Mouse (Mus musculus) forebrain, embryonic 16.5 days (tissue): Measurements from ENCODE around the gene Mtrex. TPM values are rescaled to one million over a fixed set of nuclear protein-coding genes. Genes with fewer than 3 reads are reported as not detected.

Experiments
- ATAC-seq: fragments of 200-750 bp; cut with Nextera tagmentation; 2 replicates; pipeline ENCODE4 v1.8.0; 2017; ENCODE audit warnings: mild to moderate bottlenecking, moderate library complexity
- H3K27ac ChIP-seq: fragments of 300-500 bp; sonication (generic); 2 replicates; pipeline ENCODE4 v1.5.1; 2014; ENCODE audit warnings: low read length, control low read depth
- H3K27me3 ChIP-seq: fragments of 300-500 bp; sonication (generic); replicated peaks from 2 replicates; pipeline ENCODE4 v1.6.1; 2014; ENCODE audit warnings: low read length; ENCODE audit not compliant: control insufficient read depth, insufficient read depth
- H3K36me3 ChIP-seq: fragments of 300-500 bp; sonication (generic); 2 replicates; pipeline ENCODE4 v1.6.1; 2014; ENCODE audit not compliant: control insufficient read depth, insufficient read depth
- H3K4me1 ChIP-seq: fragments of 300-500 bp; sonication (generic); replicated peaks from 2 replicates; pipeline ENCODE4 v1.6.1; 2014; ENCODE audit warnings: low read length; ENCODE audit not compliant: control insufficient read depth, insufficient read depth
- H3K4me2 ChIP-seq: fragments of 300-500 bp; sonication (generic); 2 replicates; pipeline ENCODE4 v1.6.1; 2014; ENCODE audit warnings: mild to moderate bottlenecking, low read length, control low read depth
- H3K4me3 ChIP-seq: fragments of 300-500 bp; sonication (generic); replicated peaks from 2 replicates; pipeline ENCODE4 v1.5.1; 2014; ENCODE audit warnings: mild to moderate bottlenecking, low read length, control low read depth
- H3K9ac ChIP-seq: fragments of 300-500 bp; sonication (generic); replicated peaks from 2 replicates; pipeline ENCODE4 v1.6.1; 2014; ENCODE audit warnings: low read depth, low read length, control low read depth
- H3K9me3 ChIP-seq: fragments of 300-500 bp; sonication (generic); 2 replicates; pipeline ENCODE4 v1.6.1; 2016; ENCODE audit warnings: low read length; ENCODE audit not compliant: control insufficient read depth
- WGBS: fragments of 180-500 bp; shearing (Covaris S2); extraction: QIAGEN DNeasy Blood & Tissue Kit; methylation state at CpG from one replicate; pipeline ENCODE4 v1.1.7; 2014; 5-methylcytosine and 5-hydroxymethylcytosine counted together
- polyA plus RNA-seq: library from polyadenylated mRNA; unstranded; fragments of >200 nt; fragmentation: Nextera tagmentation; extraction: Ambion mirVana; gene quantifications from 2 replicates; pipeline ENCODE4 v1.2.1, GENCODE M21; 2015

The Mtrex gene
- polyA plus RNA-seq, 1 experiment from 2014 or later: 69.4 TPM

- Histone ChIP-seq H3K4me2 (no peak overlapping the region), H3K27ac (no peak overlapping the region), H3K9me3 (no peaks in the 10 kb centered on the region), H3K4me3 (no peak overlapping the region), H3K36me3 (no peaks in the 10 kb centered on the region), H3K27me3 (no peaks in the 10 kb centered on the region), H3K9ac (no peak overlapping the region), H3K4me1 (no peaks in the 10 kb centered on the region)
- 81% methylated on average over 6 of the region's 6 CpGs for WGBS
- no peak for ATAC-seq
Observed at GRCm38 (mm10) chr13:112823236-112823910, 103.8 kb downstream of the Mtrex start.

DNA sequence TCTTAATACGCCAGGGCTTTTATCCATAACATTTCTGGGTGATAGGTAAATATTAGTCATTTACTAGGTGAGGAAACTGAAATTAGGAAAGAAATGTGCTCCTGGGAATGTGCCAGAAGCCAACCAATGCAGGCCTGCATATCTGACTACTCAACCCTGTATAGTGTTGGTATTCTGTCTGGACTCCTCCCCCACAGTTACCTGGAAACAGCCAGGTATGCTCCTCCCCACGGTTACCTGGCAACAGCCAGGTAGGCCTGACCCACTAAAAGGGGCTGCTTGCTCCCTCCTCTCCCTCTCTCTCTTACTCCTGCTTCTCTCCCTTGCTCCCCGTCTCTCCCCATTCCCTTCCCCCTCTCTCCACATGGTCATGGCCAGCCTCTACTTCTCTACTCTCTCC lies 104.8 kb downstream of the Mtrex start:
- Histone ChIP-seq H3K4me2 (no peak overlapping the region), H3K4me3 (no peak overlapping the region), H3K27me3 (no peaks in the 10 kb centered on the region), H3K4me1 (no peaks in the 10 kb centered on the region), H3K36me3 (no peaks in the 10 kb centered on the region), H3K9me3 (no peaks in the 10 kb centered on the region), H3K27ac (no peak overlapping the region), H3K9ac (no peak overlapping the region)
- 82% methylated on average over 3 of the region's 3 CpGs for WGBS
- ATAC-seq: no peak

DNA sequence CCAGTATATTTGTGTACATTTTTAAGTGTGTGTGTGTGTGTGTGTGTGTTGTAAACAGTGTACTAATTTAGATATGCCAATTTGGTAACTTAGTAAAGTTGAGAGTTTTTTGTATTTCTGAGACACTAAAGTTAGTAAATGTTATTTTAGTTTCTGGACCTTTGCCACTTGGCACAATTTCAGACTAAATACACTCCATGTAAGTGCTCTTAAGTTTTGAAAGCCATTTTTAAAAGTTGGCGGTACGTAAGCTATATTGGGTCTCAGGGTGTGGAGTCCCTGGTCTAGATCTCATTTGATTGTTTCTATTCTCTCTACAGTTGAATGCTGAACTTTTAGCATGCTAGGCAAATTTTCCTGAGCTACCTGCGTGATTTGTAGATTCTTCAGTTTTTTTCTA lies 109.1 kb downstream of the Mtrex start:
- Histone ChIP-seq H3K4me3 (no peak overlapping the region), H3K27ac (no peak overlapping the region), H3K9ac (no peak overlapping the region), H3K4me1 (no peaks in the 10 kb centered on the region), H3K36me3 (no peaks in the 10 kb centered on the region), H3K4me2 (no peak overlapping the region), H3K27me3 (no peaks in the 10 kb centered on the region), H3K9me3 (no peaks in the 10 kb centered on the region)
- no peak for ATAC-seq
- 86% methylated on average over 3 of the region's 3 CpGs for WGBS

Other genes starting within 250 kb of the Mtrex start
- 44.7 and 49.2 TPM in 2 replicates for gene Plpp1, start 126.6 kb downstream of the Mtrex start, polyA plus RNA-seq
- gene Dhx29, start 56 bp upstream of the Mtrex start, polyA plus RNA-seq: 25.9 and 28.5 TPM in 2 replicates
- gene Ccno, start 60.4 kb upstream of the Mtrex start, polyA plus RNA-seq: 0.51 and 1.4 TPM in 2 replicates
- 0.20 and 0.66 TPM in 2 replicates for gene Mcidas, start 66.4 kb upstream of the Mtrex start, polyA plus RNA-seq
- 0.33 TPM in 1 of 2 replicates, not detected in the other for gene Cdc20b, start 107.7 kb upstream of the Mtrex start, polyA plus RNA-seq
- 39.0 and 44.8 TPM in 2 replicates for gene Gpx8, start 119.0 kb upstream of the Mtrex start, polyA plus RNA-seq
- gene Gzma, start 173.6 kb upstream of the Mtrex start, polyA plus RNA-seq: 0.29 TPM in 1 of 2 replicates, not detected in the other